Mouse (Mus musculus) left cerebral cortex, postnatal 36 days (tissue): Measurements from ENCODE around the gene Gm20458. TPM values are rescaled to one million over a fixed set of nuclear protein-coding genes. Genes with fewer than 3 reads are reported as not detected.
A peak's percentile ranks its signal among the peaks of the same experiment; 100 is the strongest.

Experiments used
- DNase-seq, 2 experiments: peaks; one replicate each; pipeline ENCODE4 v3.0.0; 2021 to 2022; ENCODE audit warnings: low spot score in 2 of 2, mixed read lengths in 1 of 2
- intact Hi-C: fragments of 180-260 bp; cut with DNase I; formaldehyde crosslinking; loops from one replicate; pipeline ENCODE4 v1.15.1; 2025
- total RNA-seq, 2 experiments: library from RNA; stranded (reverse); gene quantifications; 2 replicates each; pipeline ENCODE4 v1.2.3; 2021

Gene Gm20458
- total RNA-seq = 10 to 100 TPM in 1 of 2 experiments, 1 to 10 TPM in 1; 8.1 to 14.9 TPM

DNA sequence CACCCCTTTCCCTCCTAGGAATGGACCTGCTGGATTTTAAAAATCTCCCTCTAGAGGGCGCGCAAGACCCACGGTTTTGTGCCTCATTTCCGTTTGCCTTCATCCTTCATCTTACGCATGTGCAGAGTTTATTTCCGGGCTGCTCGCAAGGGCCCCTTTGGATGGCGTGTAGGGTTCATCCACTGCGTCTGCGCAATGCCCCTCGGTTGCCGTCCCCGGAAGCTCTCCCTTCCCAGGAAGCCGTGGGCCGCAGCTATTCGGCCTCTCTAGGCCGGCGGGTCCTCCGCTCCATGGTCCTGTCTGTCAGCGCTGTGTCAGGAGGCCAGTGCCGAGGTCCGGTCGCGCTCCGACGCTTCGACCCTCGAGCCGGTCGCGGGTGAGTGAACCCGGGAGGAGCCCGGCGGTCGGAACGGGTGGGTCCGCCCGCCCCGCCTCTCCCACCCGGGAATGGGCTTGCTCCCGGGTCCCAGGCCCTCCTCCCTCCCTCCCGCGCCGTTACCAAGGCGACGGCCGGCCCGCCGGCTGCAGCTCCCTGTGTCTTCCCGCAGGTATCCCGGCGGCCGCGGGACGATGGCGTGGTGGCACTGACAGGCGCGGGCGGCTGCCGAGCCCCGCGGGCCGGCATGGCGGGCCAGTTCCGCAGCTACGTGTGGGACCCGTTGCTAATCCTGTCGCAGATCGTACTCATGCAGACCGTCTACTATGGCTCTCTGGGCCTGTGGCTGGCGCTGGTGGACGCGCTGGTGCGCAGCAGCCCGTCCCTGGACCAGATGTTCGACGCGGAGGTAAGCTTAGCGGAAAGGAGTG, at the start of gene Gm20458:
TSS of gene Gm20458 (plus strand) at position 223 of the 807 bp plus-strand sequence.
- DNase-seq = peak; percentile 96 to 98
- intact Hi-C loops = loop anchor here (2.0 to 5.0 kb wide), 2 partner anchors 36 to 56 kb away; partner anchors contain the start of gene Pigt

DNA sequence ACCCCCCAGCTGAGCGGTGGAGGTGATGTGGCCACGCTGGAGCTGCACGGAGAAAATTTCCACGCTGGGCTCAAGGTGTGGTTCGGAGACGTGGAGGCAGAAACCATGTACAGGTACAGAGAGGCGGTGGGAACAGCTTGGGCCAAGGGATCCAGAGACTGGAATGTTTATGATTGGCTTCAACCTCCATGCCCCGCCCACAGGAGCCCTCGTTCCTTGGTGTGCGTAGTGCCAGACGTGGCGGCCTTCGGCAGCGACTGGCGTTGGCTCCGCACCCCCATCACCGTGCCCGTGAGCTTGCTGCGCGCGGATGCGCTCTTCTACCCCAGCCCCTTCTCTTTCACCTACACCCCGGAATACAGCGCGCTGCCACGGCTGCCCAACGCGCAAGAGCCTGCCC, 46.6 kb upstream of the Gm20458 start:
- intact Hi-C loops = loop anchor here (10.0 kb wide), 2 partner anchors 101 to 311 kb away; no protein-coding TSS in a partner anchor
- DNase-seq = no peak

GRCm38 (mm10) chr2:164414581-164414980, 46.2 kb upstream of the Gm20458 start:
- intact Hi-C loops = loop anchor here (10.0 kb wide), 2 partner anchors 100 to 310 kb away; no protein-coding TSS in a partner anchor
- no peak for DNase-seq

- DNase-seq = no peak
- intact Hi-C loops = loop anchor here (1.0 to 10.0 kb wide), 5 partner anchors 39 to 308 kb away; partner anchors contain the start of genes Sys1 and Wfdc2
Observed at GRCm38 (mm10) chr2:164417198-164417597, 43.6 kb upstream of the Gm20458 start.

DNA sequence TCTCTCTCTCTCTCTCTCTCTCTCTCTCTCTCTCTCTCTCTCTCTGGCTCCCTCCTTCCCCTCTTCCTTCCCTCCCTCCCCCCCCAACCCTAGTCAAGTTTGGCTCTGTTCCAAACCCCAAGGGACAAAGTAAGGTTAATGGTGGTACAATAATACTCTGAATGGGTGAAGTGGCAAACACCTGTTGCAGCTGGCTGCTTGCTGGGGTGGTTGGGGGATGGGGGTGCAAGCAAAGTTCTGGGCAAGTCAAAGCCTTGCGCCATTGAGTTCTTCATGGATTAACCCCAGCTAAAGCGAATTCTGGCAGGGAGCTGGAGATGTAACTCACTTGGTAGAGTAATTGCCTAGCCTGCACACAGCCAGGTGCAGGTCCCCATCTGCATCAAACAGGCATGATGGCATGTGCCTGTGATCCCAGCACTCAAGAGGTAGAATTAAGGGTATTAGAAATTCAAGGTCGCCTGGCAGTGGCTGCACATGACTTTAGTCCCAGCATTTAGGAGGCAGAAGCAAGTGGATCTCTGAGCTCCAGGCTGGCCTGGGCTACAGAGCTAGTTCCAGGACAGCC, 42.4 kb upstream of the Gm20458 start:
- no peak for DNase-seq
- intact Hi-C loops = loop anchor here (5.0 to 10.0 kb wide), 4 partner anchors 96 to 306 kb away; partner anchors contain the start of gene Wfdc2

DNA sequence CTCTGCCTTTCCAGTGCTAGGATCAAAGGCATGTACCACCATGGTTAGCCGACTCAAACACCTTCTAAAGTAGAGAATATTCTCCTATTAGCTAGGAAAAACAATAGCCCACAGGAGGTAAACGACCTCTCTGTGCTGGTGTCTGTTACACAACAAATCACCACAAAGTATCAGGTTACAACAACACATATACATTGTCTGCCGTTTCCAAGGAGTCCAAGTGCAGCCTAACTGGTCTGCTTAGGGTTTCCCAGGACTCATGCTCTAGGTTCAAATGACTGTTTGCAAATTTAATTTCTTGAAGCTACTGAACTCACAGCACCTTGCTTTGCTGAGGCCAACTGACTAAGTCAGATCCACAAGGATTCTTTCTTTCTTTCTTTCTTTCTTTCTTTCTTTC, 41.3 kb upstream of the Gm20458 start:
- intact Hi-C loops = loop anchor here (5.0 to 10.0 kb wide), 4 partner anchors 95 to 305 kb away; partner anchors contain the start of gene Wfdc2
- DNase-seq = no peak

- DNase-seq = no peak
- intact Hi-C loops = no loop called here
Observed at GRCm38 (mm10) chr2:164421306-164421705, 39.5 kb upstream of the Gm20458 start.

DNA sequence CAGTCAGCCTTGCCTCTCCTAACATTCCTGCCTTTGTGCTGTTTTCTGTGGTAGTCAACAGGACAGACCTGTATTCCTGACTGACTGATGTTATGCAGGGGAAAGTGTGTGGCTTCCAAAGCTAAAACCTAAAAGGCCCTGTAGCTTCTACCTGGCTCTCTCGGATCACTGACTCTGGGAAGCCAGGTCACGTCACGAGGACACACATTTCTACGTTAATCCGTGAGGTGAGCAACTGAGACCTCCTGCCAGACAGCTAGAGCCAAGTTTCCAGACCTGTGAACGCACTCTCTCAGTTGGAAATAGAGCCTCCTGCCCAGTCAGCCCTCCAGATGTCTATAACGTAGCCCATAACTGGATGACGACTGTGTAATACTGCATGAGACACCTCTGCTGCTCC, 38.8 kb upstream of the Gm20458 start:
- intact Hi-C loops = no loop called here
- DNase-seq = no peak

GRCm38 (mm10) chr2:164422675-164423393, 37.9 kb upstream of the Gm20458 start:
- intact Hi-C loops = no loop called here

DNA sequence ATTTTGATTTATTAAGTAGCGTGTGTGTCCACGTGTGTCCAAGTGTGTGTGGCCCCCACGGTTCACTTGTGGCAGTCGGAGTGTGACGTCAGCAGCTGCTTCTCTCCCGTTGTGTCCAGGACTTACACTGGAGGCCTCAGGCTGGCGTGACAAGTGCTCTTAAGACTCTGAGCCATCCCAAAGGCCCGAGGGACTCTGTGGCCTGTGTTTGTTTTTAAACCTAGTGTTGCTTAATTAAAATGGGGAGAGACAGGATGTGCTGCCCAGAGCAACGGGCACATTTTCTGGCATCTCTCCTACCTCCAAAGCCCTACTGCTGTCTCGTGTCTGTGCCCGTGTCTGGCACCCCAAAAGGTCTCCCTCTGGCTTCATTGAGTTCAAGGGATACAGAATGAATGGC, 37.3 kb upstream of the Gm20458 start:
- no peak for DNase-seq
- intact Hi-C loops = no loop called here

More at GRCm38 (mm10) chr2:164422675-164423393, 37.9 kb upstream of the Gm20458 start:
- no peak for DNase-seq

DNA sequence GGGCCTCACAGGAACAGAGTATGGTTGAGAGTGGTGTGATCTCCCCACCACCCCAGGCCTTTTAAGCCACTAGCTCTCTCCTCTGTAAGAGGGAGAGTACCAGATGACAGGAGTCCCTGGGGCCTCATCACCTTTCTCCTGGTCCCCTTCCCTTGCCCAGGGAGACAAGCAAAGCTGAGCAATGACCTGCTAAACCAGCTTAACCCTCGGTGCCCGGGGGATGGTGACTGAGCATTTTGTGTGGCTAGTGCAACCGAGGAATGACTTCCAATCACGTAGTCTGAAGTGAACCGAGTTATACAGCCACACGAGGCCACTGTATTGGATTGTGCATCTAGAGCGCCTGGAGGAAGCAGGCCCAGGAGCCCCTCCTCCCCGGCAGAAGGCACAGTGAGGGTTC, 36.4 kb upstream of the Gm20458 start:
- intact Hi-C loops = no loop called here

GRCm38 (mm10) chr2:164425401-164425800, 35.4 kb upstream of the Gm20458 start:
- no peak for DNase-seq
- intact Hi-C loops = no loop called here

More for the DNA sequence above, 36.4 kb upstream of the Gm20458 start:
- DNase-seq = no peak

GRCm38 (mm10) chr2:164426121-164426520, 34.6 kb upstream of the Gm20458 start:
- intact Hi-C loops = no loop called here
- DNase-seq = no peak

GRCm38 (mm10) chr2:164426952-164427351, 33.8 kb upstream of the Gm20458 start:
- no peak for DNase-seq
- intact Hi-C loops = no loop called here

- intact Hi-C loops = no loop called here
- no peak for DNase-seq
Observed at GRCm38 (mm10) chr2:164428451-164428850, 32.3 kb upstream of the Gm20458 start.

- DNase-seq = no peak
- intact Hi-C loops = no loop called here
Observed at GRCm38 (mm10) chr2:164429881-164430615, 30.7 kb upstream of the Gm20458 start.

DNA sequence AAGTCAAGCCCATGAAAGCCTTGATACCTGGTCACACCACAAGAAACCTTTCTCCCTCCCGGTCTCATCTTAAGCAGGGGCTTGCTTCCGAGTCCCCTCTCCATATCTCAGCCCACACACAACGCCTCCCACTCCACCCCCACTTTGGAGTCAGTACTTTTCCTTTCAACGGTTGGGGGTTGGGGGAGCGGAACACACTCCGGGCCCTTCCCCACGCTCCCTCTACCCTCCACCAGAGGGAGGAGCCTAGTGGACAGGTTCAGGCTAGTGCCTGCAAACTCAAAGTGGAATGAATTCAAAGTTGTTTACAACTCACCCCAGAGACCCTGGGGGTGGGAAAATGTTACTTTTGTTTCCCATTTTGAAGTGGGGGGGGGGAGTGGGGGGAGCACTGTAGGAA, 30.1 kb upstream of the Gm20458 start:
- no peak for DNase-seq
- intact Hi-C loops = no loop called here

- no peak for DNase-seq
- intact Hi-C loops = no loop called here
Observed at GRCm38 (mm10) chr2:164431676-164432465, 28.9 kb upstream of the Gm20458 start.
